Mouse (Mus musculus): ENCODE data around the gene Ppp1r10. TPM values are rescaled to one million over a fixed set of nuclear protein-coding genes. Genes with fewer than 3 reads are reported as not detected.

Ppp1r10 gene
- polyA plus RNA-seq, 1 experiment from 2014 or later = 43.9 TPM

DNA sequence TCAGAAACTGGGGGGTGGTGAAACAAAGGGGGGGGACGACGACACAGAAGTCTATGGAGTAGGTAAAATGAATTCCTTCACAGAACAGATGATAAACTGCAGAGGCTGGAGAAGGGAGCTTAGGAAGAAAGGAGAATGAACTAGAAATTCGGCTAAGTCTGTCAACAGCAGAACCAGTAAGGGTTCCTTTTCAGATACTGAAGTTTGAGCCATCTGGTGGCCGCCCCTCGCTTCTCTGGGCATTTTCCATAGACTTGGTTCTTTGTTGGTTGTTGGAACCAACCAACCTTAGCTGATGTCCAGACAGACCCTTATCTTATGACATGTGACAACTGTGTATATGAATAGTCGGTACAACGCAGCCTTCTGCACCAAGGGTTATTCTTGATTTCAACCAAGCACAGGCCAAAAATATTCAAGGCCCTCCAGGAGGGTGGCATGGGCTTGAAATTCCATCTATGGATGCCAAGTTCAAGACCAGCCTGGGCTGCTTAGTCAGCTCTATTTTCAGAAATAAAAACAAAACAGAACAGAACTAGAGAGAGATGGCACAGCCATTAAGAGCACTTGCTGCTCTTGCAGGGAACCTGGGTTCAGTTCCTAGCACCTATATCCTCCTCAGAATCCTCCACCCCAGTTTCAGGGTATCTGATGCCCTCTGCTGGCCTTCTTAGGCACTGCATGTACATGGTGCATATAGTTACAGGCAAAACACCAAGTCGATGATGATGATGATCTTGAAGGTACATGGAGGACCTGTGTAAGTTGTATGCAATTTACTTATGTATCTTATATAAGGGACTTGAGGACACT lies 45.1 kb upstream of the Ppp1r10 start:
- no peaks in the 10 kb centered on the region for H3K27me3 ChIP-seq (ENCODE audit: control insufficient read depth, insufficient read depth, low read length)
- peaks cover 6% of the 10 kb centered on the region; the same call in 1 of the 2 replicates for H3K36me3 ChIP-seq (ENCODE audit: control insufficient read depth, insufficient read depth, low read length)
- peak; percentile 56 for DNase-seq (ENCODE audit: low spot score)
- ATAC-seq (ENCODE audit: insufficient number of reproducible peaks, low FRiP score, low TSS enrichment, low read depth) = no peak
- H3K9me3 ChIP-seq (ENCODE audit: control insufficient read depth, low read length) = peaks cover 3% of the 10 kb centered on the region; the same call in 1 of the 2 replicates
- no peak overlapping the region for H3K4me2 ChIP-seq (ENCODE audit: low read depth, severe bottlenecking)
- no peak overlapping the region for H3K27ac ChIP-seq (replicated peaks; ENCODE audit: low read depth, low read length)
- no peak overlapping the region for H3K9ac ChIP-seq (ENCODE audit: low read length)
- WGBS = 90% methylated on average over 8 of the region's 8 CpGs
- peak overlapping the region; percentile 24; the same call in 1 of the 2 replicates for H3K4me3 ChIP-seq (ENCODE audit: low read depth, low read length)
- peaks cover 33% of the 10 kb centered on the region for H3K4me1 ChIP-seq (ENCODE audit: control insufficient read depth, insufficient read depth, low read length)

DNA sequence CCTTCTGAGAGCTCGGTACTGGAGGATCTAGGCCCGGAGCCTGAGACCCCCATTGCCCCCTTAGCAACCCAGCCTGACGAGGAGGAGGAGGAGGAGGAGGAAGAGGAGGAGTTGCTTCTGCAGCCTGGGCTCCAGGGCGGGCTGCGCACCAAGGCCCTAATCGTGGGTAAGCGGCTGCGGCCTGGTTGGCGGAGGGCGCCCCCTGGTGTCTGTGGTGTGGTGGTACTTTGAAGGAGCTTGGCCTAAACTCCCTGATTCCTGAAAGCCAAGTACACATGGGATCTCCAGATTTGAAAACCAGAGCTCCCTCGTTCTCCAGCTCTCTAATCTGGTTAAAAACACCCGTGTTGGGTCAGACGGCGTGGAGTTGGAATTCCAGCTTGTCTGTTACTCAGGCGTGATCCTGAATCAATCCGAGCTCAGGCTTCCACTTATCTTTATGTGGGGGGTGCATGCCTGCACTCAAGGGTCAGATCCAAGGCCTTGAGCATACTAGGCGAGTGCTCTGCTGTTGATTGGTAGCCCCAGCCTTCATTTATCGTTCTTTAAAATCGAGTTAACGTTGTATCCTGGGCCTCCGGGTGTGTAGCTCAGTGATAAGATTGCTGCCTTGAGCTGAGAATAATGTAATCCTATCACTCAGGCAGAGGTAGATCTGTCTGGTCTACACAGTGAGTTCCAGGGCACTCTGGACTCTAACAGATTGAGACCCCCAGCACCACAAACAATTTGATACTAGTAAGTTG lies 42.3 kb upstream of the Ppp1r10 start:
- H3K27me3 ChIP-seq (ENCODE audit: control insufficient read depth, insufficient read depth, low read length) = no peaks in the 10 kb centered on the region
- 32% methylated on average over 21 of the region's 21 CpGs for WGBS
- no peak overlapping the region for H3K9ac ChIP-seq (ENCODE audit: low read length)
- no peak for ATAC-seq (ENCODE audit: insufficient number of reproducible peaks, low FRiP score, low TSS enrichment, low read depth)
- H3K4me3 ChIP-seq (ENCODE audit: low read depth, low read length) = no peak overlapping the region
- peaks cover 3% of the 10 kb centered on the region; the same call in 1 of the 2 replicates for H3K9me3 ChIP-seq (ENCODE audit: control insufficient read depth, low read length)
- peaks cover 16% of the 10 kb centered on the region for H3K4me1 ChIP-seq (ENCODE audit: control insufficient read depth, insufficient read depth, low read length)
- H3K36me3 ChIP-seq (ENCODE audit: control insufficient read depth, insufficient read depth, low read length) = peaks cover 2% of the 10 kb centered on the region; the same call in 1 of the 2 replicates
- peak; percentile 94 for DNase-seq (ENCODE audit: low spot score)
- no peak overlapping the region; the same call in 1 of the 2 replicates for H3K4me2 ChIP-seq (ENCODE audit: low read depth, severe bottlenecking)
- no peak overlapping the region for H3K27ac ChIP-seq (replicated peaks; ENCODE audit: low read depth, low read length)

DNA sequence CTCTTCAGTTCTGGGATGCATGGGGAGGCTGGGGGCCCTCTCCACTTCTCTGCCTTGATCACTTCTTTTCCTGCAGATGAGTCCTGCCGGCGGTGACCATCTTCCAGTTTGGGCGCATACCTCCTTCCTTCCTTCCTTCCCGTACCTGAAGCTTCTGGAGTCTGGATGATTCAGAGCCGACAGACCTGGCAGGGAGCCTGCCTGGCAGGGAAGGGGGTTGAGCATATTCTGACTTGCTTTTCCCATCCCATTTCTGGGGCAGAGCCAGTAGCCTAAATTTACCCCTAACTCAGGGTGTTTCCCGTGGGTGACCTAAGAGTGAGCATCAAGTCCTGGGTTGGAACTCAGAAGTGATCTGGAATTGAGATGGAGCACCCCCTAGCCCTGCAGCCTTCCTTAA lies 41.5 kb upstream of the Ppp1r10 start:
- ATAC-seq (ENCODE audit: insufficient number of reproducible peaks, low FRiP score, low TSS enrichment, low read depth) = no peak
- H3K9ac ChIP-seq (ENCODE audit: low read length) = no peak overlapping the region
- no peak overlapping the region for H3K4me2 ChIP-seq (ENCODE audit: low read depth, severe bottlenecking)
- H3K36me3 ChIP-seq (ENCODE audit: control insufficient read depth, insufficient read depth, low read length) = peaks cover 2% of the 10 kb centered on the region; the same call in 1 of the 2 replicates
- H3K27me3 ChIP-seq (ENCODE audit: control insufficient read depth, insufficient read depth, low read length) = no peaks in the 10 kb centered on the region
- H3K4me1 ChIP-seq (ENCODE audit: control insufficient read depth, insufficient read depth, low read length) = peaks cover 9% of the 10 kb centered on the region
- WGBS = 92% methylated on average over 6 of the region's 6 CpGs
- H3K4me3 ChIP-seq (ENCODE audit: low read depth, low read length) = no peak overlapping the region
- DNase-seq (ENCODE audit: low spot score) = no peak
- peaks cover 3% of the 10 kb centered on the region; the same call in 1 of the 2 replicates for H3K9me3 ChIP-seq (ENCODE audit: control insufficient read depth, low read length)
- no peak overlapping the region for H3K27ac ChIP-seq (replicated peaks; ENCODE audit: low read depth, low read length)

DNA sequence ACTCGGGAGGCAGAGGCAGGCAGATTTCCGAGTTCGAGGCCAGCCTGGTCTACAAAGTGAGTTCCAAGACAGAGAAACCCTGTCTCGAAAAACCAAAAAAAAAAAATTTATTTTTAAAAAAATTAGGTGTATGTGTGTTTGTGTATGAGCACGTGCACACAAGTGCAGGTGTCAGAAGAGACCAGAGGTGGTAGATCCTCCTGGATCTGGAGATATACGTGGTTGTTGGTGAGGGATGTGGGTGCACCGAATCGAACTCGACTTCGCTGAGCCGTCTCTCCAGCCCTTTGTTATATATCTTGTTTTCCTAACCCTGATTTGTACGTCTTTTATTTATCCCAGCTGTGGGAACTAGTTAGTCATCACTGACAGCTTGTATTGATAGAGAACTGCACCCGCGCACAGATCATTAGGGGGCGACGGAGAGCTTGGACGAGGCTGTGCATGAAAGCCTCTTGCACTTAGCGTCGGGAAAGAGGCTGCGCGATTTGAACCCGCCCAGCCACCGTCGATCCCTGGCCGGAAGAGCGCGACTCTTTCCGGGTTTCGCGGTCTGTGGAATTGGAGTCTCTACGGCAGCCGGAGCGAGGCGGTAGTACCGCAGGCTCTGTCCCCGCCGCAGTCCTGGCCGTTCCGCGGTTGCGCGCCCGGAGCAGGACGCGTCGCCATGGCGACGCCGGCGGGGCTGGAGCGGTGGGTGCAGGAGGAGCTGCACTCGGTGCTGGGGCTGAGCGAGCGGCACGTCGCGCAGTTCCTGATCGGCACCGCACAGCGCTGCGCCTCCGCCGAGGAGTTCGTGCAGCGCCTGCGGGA lies 36.8 kb upstream of the Ppp1r10 start, which contains the start of gene Dhx16:
Gene Dhx16 (plus strand): TSS at position 575 of the 813 bp plus-strand sequence.
- H3K4me1 ChIP-seq (ENCODE audit: control insufficient read depth, insufficient read depth, low read length) = no peaks in the 10 kb centered on the region
- WGBS = 6% methylated on average over 66 of the region's 66 CpGs
- no peaks in the 10 kb centered on the region for H3K9me3 ChIP-seq (ENCODE audit: control insufficient read depth, low read length)
- peak; percentile 90 for ATAC-seq (ENCODE audit: insufficient number of reproducible peaks, low FRiP score, low TSS enrichment, low read depth)
- no peaks in the 10 kb centered on the region for H3K27me3 ChIP-seq (ENCODE audit: control insufficient read depth, insufficient read depth, low read length)
- peak within 1 kb of the TSS; percentile 82 for H3K9ac ChIP-seq (ENCODE audit: low read length)
- peak within 1 kb of the TSS; percentile 91 for H3K4me3 ChIP-seq (ENCODE audit: low read depth, low read length)
- peak within 1 kb of the TSS; percentile 74 for H3K4me2 ChIP-seq (ENCODE audit: low read depth, severe bottlenecking)
- DNase-seq (ENCODE audit: low spot score) = peak; percentile 98
- peaks cover 14% of the 10 kb centered on the region; the same call in 1 of the 2 replicates for H3K36me3 ChIP-seq (ENCODE audit: control insufficient read depth, insufficient read depth, low read length)
- no peak within 1 kb of the TSS for H3K27ac ChIP-seq (replicated peaks; ENCODE audit: low read depth, low read length)

DNA sequence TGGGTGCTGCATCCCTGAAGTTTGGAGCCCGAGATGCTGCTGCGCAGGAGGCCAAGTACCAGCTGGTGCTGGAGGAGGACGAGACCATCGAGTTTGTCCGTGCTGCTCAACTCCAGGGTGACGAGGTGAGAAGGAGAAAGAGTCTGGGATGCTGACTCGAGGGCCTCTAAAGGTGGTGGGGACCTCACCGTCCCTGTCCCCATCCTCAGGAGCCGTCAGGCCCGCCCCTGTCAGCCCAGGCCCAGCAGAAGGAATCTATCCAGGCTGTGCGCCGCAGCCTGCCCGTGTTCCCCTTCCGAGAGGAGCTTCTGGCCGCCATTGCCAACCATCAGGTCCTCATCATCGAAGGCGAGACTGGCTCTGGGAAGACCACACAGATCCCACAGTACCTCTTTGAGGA lies 33.3 kb upstream of the Ppp1r10 start:
- Histone ChIP-seq H3K4me2 (ENCODE audit: low read depth, severe bottlenecking) (no peak overlapping the region), H3K4me3 (ENCODE audit: low read depth, low read length) (no peak overlapping the region), H3K27me3 (ENCODE audit: control insufficient read depth, insufficient read depth, low read length) (no peaks in the 10 kb centered on the region), H3K9ac (ENCODE audit: low read length) (no peak overlapping the region), H3K27ac (replicated peaks; ENCODE audit: low read depth, low read length) (no peak overlapping the region), H3K36me3 (ENCODE audit: control insufficient read depth, insufficient read depth, low read length) (peaks cover 26% of the 10 kb centered on the region), H3K9me3 (ENCODE audit: control insufficient read depth, low read length) (no peaks in the 10 kb centered on the region), H3K4me1 (ENCODE audit: control insufficient read depth, insufficient read depth, low read length) (no peaks in the 10 kb centered on the region)
- WGBS = 91% methylated on average over 17 of the region's 17 CpGs
- DNase-seq (ENCODE audit: low spot score) = no peak
- no peak for ATAC-seq (ENCODE audit: insufficient number of reproducible peaks, low FRiP score, low TSS enrichment, low read depth)

DNA sequence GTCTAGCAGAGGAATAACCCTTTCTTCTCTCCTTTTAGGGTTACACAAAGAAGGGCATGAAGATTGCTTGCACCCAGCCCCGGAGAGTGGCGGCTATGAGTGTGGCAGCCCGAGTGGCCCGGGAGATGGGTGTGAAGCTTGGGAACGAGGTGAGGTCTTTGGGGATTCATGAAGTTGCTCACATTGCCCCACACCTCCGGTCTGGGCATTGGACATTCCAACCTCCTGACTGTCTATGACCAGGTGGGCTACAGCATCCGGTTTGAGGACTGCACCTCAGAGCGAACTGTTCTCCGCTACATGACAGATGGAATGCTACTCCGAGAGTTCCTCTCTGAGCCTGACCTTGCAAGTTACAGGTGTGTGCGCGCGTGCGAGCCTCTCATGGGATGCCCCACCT lies 32.5 kb upstream of the Ppp1r10 start:
- H3K9me3 ChIP-seq (ENCODE audit: control insufficient read depth, low read length) = no peaks in the 10 kb centered on the region
- 97% methylated on average over 14 of the region's 14 CpGs for WGBS

DNA sequence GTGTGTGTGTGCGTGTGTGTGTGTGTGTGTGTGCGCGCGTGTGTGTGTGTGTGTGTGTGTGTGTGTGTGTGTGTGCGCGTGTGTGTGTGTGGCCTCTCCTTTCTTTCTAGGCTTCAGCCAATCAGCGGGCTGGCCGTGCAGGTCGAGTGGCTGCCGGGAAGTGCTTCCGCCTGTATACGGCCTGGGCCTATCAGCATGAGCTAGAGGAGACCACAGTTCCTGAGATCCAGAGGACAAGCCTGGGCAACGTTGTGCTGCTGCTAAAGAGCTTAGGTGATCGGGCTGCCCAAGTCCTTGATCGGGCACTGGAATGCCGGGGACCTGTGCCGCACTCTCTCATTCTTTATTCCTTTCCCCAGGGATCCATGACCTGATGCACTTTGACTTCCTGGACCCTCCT lies 28.5 kb upstream of the Ppp1r10 start:
- Histone ChIP-seq H3K9me3 (ENCODE audit: control insufficient read depth, low read length) (no peaks in the 10 kb centered on the region), H3K27ac (replicated peaks; ENCODE audit: low read depth, low read length) (no peak overlapping the region), H3K9ac (ENCODE audit: low read length) (no peak overlapping the region), H3K27me3 (ENCODE audit: control insufficient read depth, insufficient read depth, low read length) (no peaks in the 10 kb centered on the region), H3K4me2 (ENCODE audit: low read depth, severe bottlenecking) (no peak overlapping the region), H3K4me1 (ENCODE audit: control insufficient read depth, insufficient read depth, low read length) (no peaks in the 10 kb centered on the region), H3K36me3 (ENCODE audit: control insufficient read depth, insufficient read depth, low read length) (peaks cover 41% of the 10 kb centered on the region), H3K4me3 (ENCODE audit: low read depth, low read length) (no peak overlapping the region)
- DNase-seq (ENCODE audit: low spot score) (no peak), ATAC-seq (ENCODE audit: insufficient number of reproducible peaks, low FRiP score, low TSS enrichment, low read depth) (no peak)
- WGBS = 95% methylated on average over 11 of the region's 17 CpGs

More for the DNA sequence above, 32.5 kb upstream of the Ppp1r10 start:
- Histone ChIP-seq H3K36me3 (ENCODE audit: control insufficient read depth, insufficient read depth, low read length) (peaks cover 31% of the 10 kb centered on the region), H3K4me3 (ENCODE audit: low read depth, low read length) (no peak overlapping the region), H3K27ac (replicated peaks; ENCODE audit: low read depth, low read length) (no peak overlapping the region), H3K27me3 (ENCODE audit: control insufficient read depth, insufficient read depth, low read length) (no peaks in the 10 kb centered on the region), H3K9ac (ENCODE audit: low read length) (no peak overlapping the region), H3K4me2 (ENCODE audit: low read depth, severe bottlenecking) (no peak overlapping the region), H3K4me1 (ENCODE audit: control insufficient read depth, insufficient read depth, low read length) (no peaks in the 10 kb centered on the region)
- ATAC-seq (ENCODE audit: insufficient number of reproducible peaks, low FRiP score, low TSS enrichment, low read depth) (no peak), DNase-seq (ENCODE audit: low spot score) (no peak)

All from limb, embryonic 11.5 days (tissue).